9 mouse cellular contexts compared by ENCODE assay signal in the genomic region with DNA sequence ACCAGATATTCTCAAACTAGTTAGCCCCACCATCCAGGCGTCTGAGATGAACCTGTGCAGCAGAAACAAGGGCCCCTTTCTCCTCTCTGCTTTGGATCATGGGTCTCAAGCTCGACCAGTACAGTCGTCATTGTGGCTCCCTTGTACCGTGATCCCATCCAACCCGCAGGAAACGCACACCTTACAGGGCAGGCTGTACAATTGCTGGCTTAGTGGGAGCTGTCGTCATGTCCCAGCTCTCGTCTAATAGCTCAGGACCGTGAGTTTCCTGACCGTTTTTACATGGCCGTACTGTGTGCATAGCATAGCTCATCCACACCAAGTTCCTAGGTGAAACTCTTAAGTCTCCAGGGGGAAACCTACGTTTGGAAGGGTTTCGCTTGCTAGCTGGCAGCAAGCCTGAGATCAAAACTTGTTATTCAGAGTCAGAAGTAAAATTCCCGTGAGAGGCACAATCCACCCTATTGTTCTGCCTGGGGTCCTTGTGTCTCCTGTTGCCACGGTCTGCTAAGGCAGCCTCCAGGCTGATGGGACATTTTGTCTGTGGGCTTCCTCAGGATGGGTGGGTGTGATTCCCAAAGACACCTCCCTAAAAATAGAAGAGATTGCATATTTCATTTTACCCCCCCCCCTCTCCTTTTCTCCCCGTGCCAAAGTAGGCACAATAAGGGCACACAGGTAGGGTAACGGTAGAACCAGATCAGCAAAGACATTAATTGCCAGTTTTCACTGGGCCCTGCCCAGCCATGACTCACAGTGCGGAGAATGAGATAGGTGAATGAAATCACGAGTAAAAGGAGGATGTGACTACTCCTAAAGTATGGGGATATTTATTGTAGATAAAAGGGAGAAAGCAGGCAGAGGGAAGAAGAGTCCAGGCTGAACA.
DNase-seq lines count a peak whose midpoint lies in the region; ATAC-seq lines count a peak whose summit lies in the region.
"Had no signal": no experiment of that assay in that cellular context is flagged by ENCODE, and none has a peak within 500 bp of the region (broad histone marks: within the 10 kb centered on the region; RNA-seq: fewer than 3 reads in every experiment).

No protein-coding gene starts in this region.

- H3K27ac ChIP-seq in heart, embryonic 10.5 days: peak overlapping the region; percentile 83
- H3K27ac ChIP-seq in midbrain, embryonic 12.5 days (replicated peaks): 0 out of 2 replicates have a peak overlapping the region, but pooled peaks have one; percentile 10
- no peak overlapping the region for H3K27ac ChIP-seq in midbrain, embryonic 16.5 days (ENCODE audit: low read length)
- H3K27ac ChIP-seq in embryonic facial prominence, embryonic 10.5 days (replicated peaks): no peak overlapping the region
- H3K27ac ChIP-seq in limb, embryonic 10.5 days: peak overlapping the region; percentile 72; the same call in 1 of the 2 replicates

- no peaks in the 10 kb centered on the region for H3K36me3 ChIP-seq in heart, embryonic 10.5 days
- H3K36me3 ChIP-seq in midbrain, embryonic 12.5 days: no peaks in the 10 kb centered on the region
- H3K36me3 ChIP-seq in midbrain, embryonic 16.5 days (ENCODE audit: control insufficient read depth, insufficient read depth, low read length): no peaks in the 10 kb centered on the region
- H3K36me3 ChIP-seq in embryonic facial prominence, embryonic 10.5 days (replicated peaks): no peaks in the 10 kb centered on the region
- H3K36me3 ChIP-seq in limb, embryonic 10.5 days: no peaks in the 10 kb centered on the region

- DNase-seq in heart, embryonic 10.5 days (ENCODE audit: low spot score): no peak
- DNase-seq in heart, adult 8-10 months (ENCODE audit: low spot score): no peak
- peak; percentile 17 for DNase-seq in embryonic facial prominence, embryonic 10.5 days (ENCODE audit: low spot score)
- DNase-seq in limb, embryonic 10.5 days (ENCODE audit: low spot score): no peak
- no peak for DNase-seq in embryo, embryonic 10.5 days (ENCODE audit: low spot score)
- DNase-seq: lung, adult 2 months had no signal

- no peak for ATAC-seq in midbrain, embryonic 12.5 days (ENCODE audit: low FRiP score, low read depth)
- ATAC-seq in midbrain, embryonic 16.5 days: no peak
- no peak for ATAC-seq in CD4-positive, CD25-positive, alpha-beta regulatory T cell, adult 4 months

- no peaks in the 10 kb centered on the region for H3K9me3 ChIP-seq in heart, embryonic 10.5 days
- H3K9me3 ChIP-seq in midbrain, embryonic 12.5 days: no peaks in the 10 kb centered on the region
- H3K9me3 ChIP-seq in midbrain, embryonic 16.5 days (replicated peaks; ENCODE audit: control insufficient read depth, low read length, poor library complexity, severe bottlenecking): no peaks in the 10 kb centered on the region
- H3K9me3 ChIP-seq in embryonic facial prominence, embryonic 10.5 days: no peaks in the 10 kb centered on the region
- H3K9me3 ChIP-seq in limb, embryonic 10.5 days (replicated peaks): no peaks in the 10 kb centered on the region

- WGBS in heart, embryonic 10.5 days: 61% methylated on average over 19 of the region's 19 CpGs
- 70% methylated on average over 19 of the region's 19 CpGs for WGBS in midbrain, embryonic 12.5 days
- 62% methylated on average over 19 of the region's 19 CpGs for WGBS in midbrain, embryonic 16.5 days
- 55% methylated on average over 19 of the region's 19 CpGs for WGBS in embryonic facial prominence, embryonic 10.5 days
- WGBS in limb, embryonic 10.5 days: 77% methylated on average over 19 of the region's 19 CpGs

- H3K4me3 ChIP-seq in heart, embryonic 10.5 days: no peak overlapping the region; the same call in 1 of the 2 replicates
- H3K4me3 ChIP-seq in midbrain, embryonic 12.5 days: no peak overlapping the region
- H3K4me3 ChIP-seq in midbrain, embryonic 16.5 days (ENCODE audit: low read depth, low read length): no peak overlapping the region
- H3K4me3 ChIP-seq in embryonic facial prominence, embryonic 10.5 days: no peak overlapping the region
- no peak overlapping the region for H3K4me3 ChIP-seq in limb, embryonic 10.5 days

- H3K4me1 ChIP-seq in heart, embryonic 10.5 days: peaks cover 30% of the 10 kb centered on the region
- H3K4me1 ChIP-seq in midbrain, embryonic 12.5 days: peaks cover 13% of the 10 kb centered on the region; the same call in 1 of the 2 replicates
- H3K4me1 ChIP-seq in midbrain, embryonic 16.5 days (ENCODE audit: control insufficient read depth, insufficient read depth, low read length): peaks cover 4% of the 10 kb centered on the region; the same call in 1 of the 2 replicates
- peaks cover 13% of the 10 kb centered on the region for H3K4me1 ChIP-seq in embryonic facial prominence, embryonic 10.5 days
- H3K4me1 ChIP-seq in limb, embryonic 10.5 days: peaks cover 19% of the 10 kb centered on the region

- no peak overlapping the region for H3K9ac ChIP-seq in midbrain, embryonic 12.5 days (replicated peaks)
- H3K9ac ChIP-seq in midbrain, embryonic 16.5 days (ENCODE audit: low read depth, low read length): no peak overlapping the region

- H3K4me2 ChIP-seq in midbrain, embryonic 12.5 days (replicated peaks): no peak overlapping the region; the same call in 1 of the 2 replicates
- H3K4me2 ChIP-seq in midbrain, embryonic 16.5 days (ENCODE audit: low read length): no peak overlapping the region

- no peaks in the 10 kb centered on the region for H3K27me3 ChIP-seq in heart, embryonic 10.5 days (ENCODE audit: insufficient read depth, poor library complexity, severe bottlenecking)
- no peaks in the 10 kb centered on the region for H3K27me3 ChIP-seq in midbrain, embryonic 12.5 days
- no peaks in the 10 kb centered on the region for H3K27me3 ChIP-seq in midbrain, embryonic 16.5 days (ENCODE audit: control insufficient read depth, insufficient read depth, low read depth, low read length)
- no peaks in the 10 kb centered on the region for H3K27me3 ChIP-seq in embryonic facial prominence, embryonic 10.5 days (replicated peaks; ENCODE audit: low read depth, poor library complexity, severe bottlenecking)
- H3K27me3 ChIP-seq in limb, embryonic 10.5 days (ENCODE audit: low read depth, poor library complexity, severe bottlenecking): no peaks in the 10 kb centered on the region

Comparison
In these comparisons a context has a peak if more than half of its experiments do, and no peak if none do; other contexts are left out.
1. H3K27ac ChIP-seq: peak in heart, embryonic 10.5 days (single experiment), midbrain, embryonic 12.5 days (single experiment) and limb, embryonic 10.5 days (single experiment); none in midbrain, embryonic 16.5 days (single experiment) and embryonic facial prominence, embryonic 10.5 days (single experiment).